Mouse (Mus musculus) heart, postnatal 0 days (tissue): ENCODE data around the gene Map9.

ENCODE experiments used
- CTCF ChIP-seq: IDR thresholded peaks from 2 replicates; pipeline ENCODE4 v1.5.1; 2016; ENCODE audit warnings: antibody characterized with exemption, control low read depth, low read depth
- EP300 ChIP-seq: IDR thresholded peaks from 2 replicates; pipeline ENCODE4 v1.6.1; 2016; ENCODE audit warnings: antibody characterized with exemption, low read depth

- no peak for TF ChIP-seq CTCF
- no peak for TF ChIP-seq EP300
These were observed 60.1 kb downstream of the Map9 start for GRCm38 (mm10) chr3:82417958-82418357.
